Mouse (Mus musculus) embryonic facial prominence, embryonic 12.5 days (tissue): ENCODE results near the gene Chst1. TPM values are rescaled to one million over a fixed set of nuclear protein-coding genes. Genes with fewer than 3 reads are reported as not detected.
A peak's percentile ranks its signal among the peaks of the same experiment; 100 is the strongest.

Experiments used
- ATAC-seq: fragments of 200-750 bp; cut with Nextera tagmentation; 2 replicates; pipeline ENCODE4 v1.8.0; 2017; ENCODE audit not compliant: insufficient number of reproducible peaks, insufficient read depth, low FRiP score, low TSS enrichment
- H3K27ac ChIP-seq: fragments of 300-500 bp; sonication (generic); 2 replicates; pipeline ENCODE4 v1.5.1; 2016; ENCODE audit warnings: mild to moderate bottlenecking
- H3K27me3 ChIP-seq: fragments of 300-500 bp; sonication (generic); 2 replicates; pipeline ENCODE4 v1.6.1; 2016; ENCODE audit warnings: mild to moderate bottlenecking, moderate library complexity
- H3K36me3 ChIP-seq: fragments of 300-500 bp; sonication (generic); 2 replicates; pipeline ENCODE4 v1.6.1; 2016; ENCODE audit warnings: mild to moderate bottlenecking
- H3K4me1 ChIP-seq: fragments of 300-500 bp; sonication (generic); 2 replicates; pipeline ENCODE4 v1.6.1; 2016
- H3K4me2 ChIP-seq: fragments of 300-500 bp; sonication (generic); replicated peaks from 2 replicates; pipeline ENCODE4 v1.6.1; 2016; ENCODE audit warnings: mild to moderate bottlenecking, moderate library complexity
- H3K4me3 ChIP-seq: fragments of 300-500 bp; sonication (generic); 2 replicates; pipeline ENCODE4 v1.5.1; 2016; ENCODE audit warnings: mild to moderate bottlenecking
- H3K9ac ChIP-seq: fragments of 300-500 bp; sonication (generic); 2 replicates; pipeline ENCODE4 v1.6.1; 2016; ENCODE audit warnings: mild to moderate bottlenecking, moderate library complexity
- H3K9me3 ChIP-seq: fragments of 300-500 bp; sonication (generic); 2 replicates; pipeline ENCODE4 v1.6.1; 2016; ENCODE audit warnings: mild to moderate bottlenecking, moderate library complexity
- WGBS: fragments of 180-500 bp; shearing (Covaris S2); methylation state at CpG from one replicate; pipeline ENCODE4 v1.1.7; 2016; 5-methylcytosine and 5-hydroxymethylcytosine counted together
- polyA plus RNA-seq: library from polyadenylated mRNA; unstranded; fragments of >200 nt; fragmentation: Nextera tagmentation; extraction: Ambion mirVana; gene quantifications from 2 replicates; pipeline ENCODE4 v1.2.1, GENCODE M21; 2016

The Chst1 gene
- polyA plus RNA-seq, 1 experiment from 2014 or later = 7.9 TPM

GRCm38 (mm10) chr2:92598941-92599486 lies 493 bp upstream of the Chst1 start:
- 0 out of 2 replicates have a peak overlapping the region, but pooled peaks have one; percentile 0 for H3K27ac ChIP-seq
- peak overlapping the region; percentile 85 for H3K9ac ChIP-seq
- peak overlapping the region; percentile 77 for H3K4me3 ChIP-seq
- ATAC-seq = peak; percentile 22; the same call in 1 of the 2 replicates
- no peaks in the 10 kb centered on the region for H3K36me3 ChIP-seq
- H3K4me2 ChIP-seq = peak overlapping the region; percentile 99
- 27% methylated on average over 11 of the region's 11 CpGs for WGBS
- H3K27me3 ChIP-seq = peaks cover 35% of the 10 kb centered on the region
- peaks cover 24% of the 10 kb centered on the region for H3K4me1 ChIP-seq
- no peaks in the 10 kb centered on the region for H3K9me3 ChIP-seq

- peak overlapping the region; percentile 77 for H3K4me3 ChIP-seq
- H3K27me3 ChIP-seq = peaks cover 33% of the 10 kb centered on the region
- peak overlapping the region; percentile 99 for H3K4me2 ChIP-seq
- peak overlapping the region; percentile 85 for H3K9ac ChIP-seq
- no peak; the same call in 1 of the 2 replicates for ATAC-seq
- no peaks in the 10 kb centered on the region for H3K36me3 ChIP-seq
- H3K4me1 ChIP-seq = peaks cover 24% of the 10 kb centered on the region
- H3K27ac ChIP-seq = 0 out of 2 replicates have a peak overlapping the region, but pooled peaks have one; percentile 60
- WGBS = under 1% methylated on average over 17 of the region's 17 CpGs
- H3K9me3 ChIP-seq = no peaks in the 10 kb centered on the region
Observed at GRCm38 (mm10) chr2:92600348-92600670, 802 bp downstream of the Chst1 start.

- H3K4me1 ChIP-seq = peaks cover 24% of the 10 kb centered on the region
- no peak for ATAC-seq
- H3K27me3 ChIP-seq = peaks cover 31% of the 10 kb centered on the region
- H3K36me3 ChIP-seq = no peaks in the 10 kb centered on the region
- no peak overlapping the region for H3K9ac ChIP-seq
- WGBS = 44% methylated on average over 4 of the region's 4 CpGs
- no peaks in the 10 kb centered on the region for H3K9me3 ChIP-seq
- H3K27ac ChIP-seq = no peak overlapping the region
- peak overlapping the region; percentile 99; the same call in 1 of the 2 replicates for H3K4me2 ChIP-seq
- no peak overlapping the region for H3K4me3 ChIP-seq
Observed at GRCm38 (mm10) chr2:92601246-92601645, 1.7 kb downstream of the Chst1 start.

GRCm38 (mm10) chr2:92602073-92602472 lies 2.6 kb downstream of the Chst1 start:
- Histone ChIP-seq H3K9ac (no peak overlapping the region), H3K9me3 (no peaks in the 10 kb centered on the region), H3K27me3 (peaks cover 31% of the 10 kb centered on the region), H3K36me3 (no peaks in the 10 kb centered on the region), H3K4me3 (no peak overlapping the region), H3K4me2 (peak overlapping the region; percentile 16), H3K4me1 (peaks cover 24% of the 10 kb centered on the region), H3K27ac (no peak overlapping the region)
- 32% methylated on average over 12 of the region's 12 CpGs for WGBS
- ATAC-seq = no peak

GRCm38 (mm10) chr2:92603591-92603990 lies 4.1 kb downstream of the Chst1 start:
- 62% methylated on average over 5 of the region's 5 CpGs for WGBS
- Histone ChIP-seq H3K27me3 (peaks cover 27% of the 10 kb centered on the region), H3K4me3 (no peak overlapping the region)

GRCm38 (mm10) chr2:92604565-92604964 lies 5.1 kb downstream of the Chst1 start:
- Histone ChIP-seq H3K9me3 (no peaks in the 10 kb centered on the region), H3K27me3 (peaks cover 27% of the 10 kb centered on the region), H3K36me3 (no peaks in the 10 kb centered on the region), H3K4me2 (no peak overlapping the region), H3K27ac (no peak overlapping the region), H3K4me3 (no peak overlapping the region), H3K4me1 (peaks cover 24% of the 10 kb centered on the region), H3K9ac (no peak overlapping the region)
- 84% methylated on average over 5 of the region's 5 CpGs for WGBS
- ATAC-seq = no peak

More at GRCm38 (mm10) chr2:92603591-92603990, 4.1 kb downstream of the Chst1 start:
- H3K9ac ChIP-seq = no peak overlapping the region
- H3K27ac ChIP-seq = no peak overlapping the region
- H3K36me3 ChIP-seq = no peaks in the 10 kb centered on the region
- no peak overlapping the region for H3K4me2 ChIP-seq
- ATAC-seq = no peak
- peaks cover 24% of the 10 kb centered on the region for H3K4me1 ChIP-seq
- H3K9me3 ChIP-seq = no peaks in the 10 kb centered on the region

GRCm38 (mm10) chr2:92605995-92606394 lies 6.5 kb downstream of the Chst1 start:
- Histone ChIP-seq H3K4me3 (no peak overlapping the region), H3K9ac (no peak overlapping the region), H3K4me1 (peaks cover 18% of the 10 kb centered on the region), H3K9me3 (no peaks in the 10 kb centered on the region), H3K27ac (no peak overlapping the region), H3K4me2 (no peak overlapping the region), H3K36me3 (no peaks in the 10 kb centered on the region), H3K27me3 (peaks cover 22% of the 10 kb centered on the region)
- ATAC-seq = 0 out of 2 replicates have a peak, but pooled peaks have one; percentile 38
- 61% methylated on average over 5 of the region's 5 CpGs for WGBS

- no peak overlapping the region for H3K9ac ChIP-seq
- no peaks in the 10 kb centered on the region for H3K36me3 ChIP-seq
- H3K4me2 ChIP-seq = no peak overlapping the region
- H3K4me1 ChIP-seq = peaks cover 7% of the 10 kb centered on the region
- H3K27me3 ChIP-seq = peaks cover 12% of the 10 kb centered on the region
- 72% methylated on average over 6 of the region's 6 CpGs for WGBS
- no peak for ATAC-seq
- H3K27ac ChIP-seq = no peak overlapping the region
- H3K9me3 ChIP-seq = no peaks in the 10 kb centered on the region
- no peak overlapping the region for H3K4me3 ChIP-seq
Observed at GRCm38 (mm10) chr2:92607153-92607552, 7.6 kb downstream of the Chst1 start.

- H3K27ac ChIP-seq = no peak overlapping the region
- peaks cover 3% of the 10 kb centered on the region; the same call in 1 of the 2 replicates for H3K4me1 ChIP-seq
- WGBS = 72% methylated on average over 3 of the region's 3 CpGs
- H3K36me3 ChIP-seq = no peaks in the 10 kb centered on the region
- ATAC-seq = no peak
- peaks cover 7% of the 10 kb centered on the region for H3K27me3 ChIP-seq
- H3K4me3 ChIP-seq = no peak overlapping the region
- H3K9me3 ChIP-seq = no peaks in the 10 kb centered on the region
- no peak overlapping the region for H3K9ac ChIP-seq
- no peak overlapping the region for H3K4me2 ChIP-seq
Observed at GRCm38 (mm10) chr2:92607592-92607991, 8.1 kb downstream of the Chst1 start.

- Histone ChIP-seq H3K4me3 (no peak overlapping the region), H3K36me3 (no peaks in the 10 kb centered on the region), H3K4me2 (no peak overlapping the region), H3K27me3 (0 out of 2 replicates have a peak, but pooled peaks cover 2% of the 10 kb centered on the region), H3K9ac (no peak overlapping the region), H3K4me1 (no peaks in the 10 kb centered on the region; the same call in 1 of the 2 replicates), H3K9me3 (no peaks in the 10 kb centered on the region), H3K27ac (no peak overlapping the region)
- 71% methylated on average over 12 of the region's 12 CpGs for WGBS
- ATAC-seq = no peak
Observed at GRCm38 (mm10) chr2:92608013-92608619, 8.6 kb downstream of the Chst1 start.

- Histone ChIP-seq H3K4me3 (no peak overlapping the region), H3K4me2 (no peak overlapping the region), H3K27me3 (no peaks in the 10 kb centered on the region), H3K27ac (no peak overlapping the region), H3K9me3 (no peaks in the 10 kb centered on the region), H3K4me1 (no peaks in the 10 kb centered on the region), H3K36me3 (0 out of 2 replicates have a peak, but pooled peaks cover 4% of the 10 kb centered on the region), H3K9ac (no peak overlapping the region)
- no peak for ATAC-seq
- 46% methylated on average over 4 of the region's 4 CpGs for WGBS
Observed at GRCm38 (mm10) chr2:92608810-92609581, 9.5 kb downstream of the Chst1 start.
